Mouse (Mus musculus) heart, embryonic 10.5 days (tissue): ENCODE measurements around the gene Kidins220. TPM values are rescaled to one million over a fixed set of nuclear protein-coding genes. Genes with fewer than 3 reads are reported as not detected.

Source experiments
- DNase-seq: peaks from one replicate; pipeline ENCODE4 v3.0.0-alpha.2; 2017; ENCODE audit warnings: low spot score
- H3K27ac ChIP-seq: fragments of 300-500 bp; sonication (generic); 2 replicates; pipeline ENCODE4 v1.5.1; 2016; ENCODE audit warnings: mild to moderate bottlenecking
- H3K27me3 ChIP-seq: fragments of 300-500 bp; sonication (generic); 2 replicates; pipeline ENCODE4 v1.6.1; 2016; ENCODE audit warnings: mild to moderate bottlenecking; ENCODE audit not compliant: poor library complexity, insufficient read depth, severe bottlenecking
- H3K36me3 ChIP-seq: fragments of 300-500 bp; sonication (generic); 2 replicates; pipeline ENCODE4 v1.6.1; 2016; ENCODE audit warnings: mild to moderate bottlenecking, moderate library complexity
- H3K4me1 ChIP-seq: fragments of 300-500 bp; sonication (generic); 2 replicates; pipeline ENCODE4 v1.6.1; 2016; ENCODE audit warnings: mild to moderate bottlenecking
- H3K4me3 ChIP-seq: fragments of 300-500 bp; sonication (generic); 2 replicates; pipeline ENCODE4 v1.5.1; 2016; ENCODE audit warnings: mild to moderate bottlenecking, moderate library complexity
- H3K9me3 ChIP-seq: fragments of 300-500 bp; sonication (generic); 2 replicates; pipeline ENCODE4 v1.6.1; 2016; ENCODE audit warnings: mild to moderate bottlenecking, moderate library complexity
- WGBS: fragments of 180-500 bp; shearing (Covaris S2); methylation state at CpG from one replicate; pipeline ENCODE4 v1.1.7; 2016; 5-methylcytosine and 5-hydroxymethylcytosine counted together
- polyA plus RNA-seq: library from polyadenylated mRNA; unstranded; fragments of >200 nt; fragmentation: Nextera tagmentation; extraction: Ambion mirVana; gene quantifications from 2 replicates; pipeline ENCODE4 v1.2.1, GENCODE M21; 2016

The Kidins220 gene
- polyA plus RNA-seq, 1 experiment from 2014 or later, result 31.7 TPM

GRCm38 (mm10) chr12:24971490-24972200, 3.1 kb upstream of the Kidins220 start:
- Histone ChIP-seq H3K36me3 (peaks cover under 1% of the 10 kb centered on the region; the same call in 1 of the 2 replicates), H3K9me3 (no peaks in the 10 kb centered on the region), H3K27ac (no peak overlapping the region), H3K27me3 (no peaks in the 10 kb centered on the region), H3K4me1 (peaks cover 32% of the 10 kb centered on the region), H3K4me3 (no peak overlapping the region)
- WGBS, result 81% methylated on average over 5 of the region's 5 CpGs
- no peak for DNase-seq

GRCm38 (mm10) chr12:24972371-24973350, 2.1 kb upstream of the Kidins220 start:
- Histone ChIP-seq H3K36me3 (peaks cover 2% of the 10 kb centered on the region; the same call in 1 of the 2 replicates), H3K27me3 (no peaks in the 10 kb centered on the region), H3K4me1 (peaks cover 34% of the 10 kb centered on the region), H3K4me3 (no peak overlapping the region), H3K9me3 (no peaks in the 10 kb centered on the region), H3K27ac (0 out of 2 replicates have a peak overlapping the region, but pooled peaks have one; percentile 53)
- peak; percentile 71 for DNase-seq
- WGBS, result 57% methylated on average over 8 of the region's 8 CpGs

GRCm38 (mm10) chr12:24973586-24973985, 1.1 kb upstream of the Kidins220 start:
- Histone ChIP-seq H3K27me3 (no peaks in the 10 kb centered on the region), H3K27ac (peak overlapping the region; percentile 53; the same call in 1 of the 2 replicates), H3K36me3 (peaks cover 2% of the 10 kb centered on the region; the same call in 1 of the 2 replicates), H3K4me3 (no peak overlapping the region), H3K4me1 (peaks cover 34% of the 10 kb centered on the region), H3K9me3 (no peaks in the 10 kb centered on the region)
- WGBS, result 34% methylated on average over 5 of the region's 5 CpGs
- DNase-seq, result no peak

- H3K4me1 ChIP-seq, result peaks cover 34% of the 10 kb centered on the region
- peak overlapping the region; percentile 89 for H3K27ac ChIP-seq
- peak; percentile 83 for DNase-seq
- peak overlapping the region; percentile 91 for H3K4me3 ChIP-seq
- H3K27me3 ChIP-seq, result no peaks in the 10 kb centered on the region
- peaks cover 2% of the 10 kb centered on the region; the same call in 1 of the 2 replicates for H3K36me3 ChIP-seq
- H3K9me3 ChIP-seq, result no peaks in the 10 kb centered on the region
- WGBS, result under 1% methylated on average over 26 of the region's 31 CpGs
These were observed 499 bp downstream of the Kidins220 start for GRCm38 (mm10) chr12:24975115-24975733.

- WGBS, result 48% methylated on average over 5 of the region's 5 CpGs
- peaks cover 17% of the 10 kb centered on the region for H3K4me1 ChIP-seq
These were observed 10.5 kb downstream of the Kidins220 start for GRCm38 (mm10) chr12:24985226-24985625.

GRCm38 (mm10) chr12:24995350-24995749, 20.6 kb downstream of the Kidins220 start:
- WGBS, result 96% methylated on average over 4 of the region's 4 CpGs
- H3K9me3 ChIP-seq, result no peaks in the 10 kb centered on the region
- H3K27ac ChIP-seq, result no peak overlapping the region
- no peak overlapping the region for H3K4me3 ChIP-seq
- no peak for DNase-seq
- no peaks in the 10 kb centered on the region for H3K27me3 ChIP-seq
- H3K4me1 ChIP-seq, result no peaks in the 10 kb centered on the region
- H3K36me3 ChIP-seq, result peaks cover 92% of the 10 kb centered on the region

More at GRCm38 (mm10) chr12:24985226-24985625, 10.5 kb downstream of the Kidins220 start:
- no peak overlapping the region for H3K27ac ChIP-seq
- no peaks in the 10 kb centered on the region for H3K9me3 ChIP-seq
- peaks cover 51% of the 10 kb centered on the region for H3K36me3 ChIP-seq
- H3K4me3 ChIP-seq, result no peak overlapping the region
- no peak for DNase-seq
- no peaks in the 10 kb centered on the region for H3K27me3 ChIP-seq

GRCm38 (mm10) chr12:25005350-25005749, 30.6 kb downstream of the Kidins220 start:
- Histone ChIP-seq H3K4me1 (0 out of 2 replicates have a peak, but pooled peaks cover 4% of the 10 kb centered on the region), H3K9me3 (no peaks in the 10 kb centered on the region), H3K27me3 (no peaks in the 10 kb centered on the region), H3K4me3 (no peak overlapping the region), H3K27ac (no peak overlapping the region), H3K36me3 (peaks cover 92% of the 10 kb centered on the region)
- no peak for DNase-seq
- WGBS, result 86% methylated on average over 6 of the region's 6 CpGs

- peaks cover 91% of the 10 kb centered on the region for H3K36me3 ChIP-seq
- WGBS, result 40% methylated on average over 9 of the region's 9 CpGs
- no peaks in the 10 kb centered on the region for H3K27me3 ChIP-seq
- peak; percentile 84 for DNase-seq
- no peaks in the 10 kb centered on the region for H3K9me3 ChIP-seq
- H3K4me1 ChIP-seq, result 0 out of 2 replicates have a peak, but pooled peaks cover 4% of the 10 kb centered on the region
- H3K27ac ChIP-seq, result no peak overlapping the region
- H3K4me3 ChIP-seq, result no peak overlapping the region
These were observed 35.2 kb downstream of the Kidins220 start for GRCm38 (mm10) chr12:25009957-25010356.

- 0 out of 2 replicates have a peak, but pooled peaks cover 4% of the 10 kb centered on the region for H3K4me1 ChIP-seq
- H3K4me3 ChIP-seq, result no peak overlapping the region
- H3K36me3 ChIP-seq, result peaks cover 91% of the 10 kb centered on the region
- WGBS, result 89% methylated on average over 1 of the region's 1 CpGs
- H3K27me3 ChIP-seq, result no peaks in the 10 kb centered on the region
- no peak for DNase-seq
- H3K27ac ChIP-seq, result no peak overlapping the region
- H3K9me3 ChIP-seq, result no peaks in the 10 kb centered on the region
These were observed 35.7 kb downstream of the Kidins220 start for GRCm38 (mm10) chr12:25010416-25010815.

- Histone ChIP-seq H3K36me3 (peaks cover 90% of the 10 kb centered on the region), H3K9me3 (no peaks in the 10 kb centered on the region), H3K4me3 (no peak overlapping the region), H3K4me1 (0 out of 2 replicates have a peak, but pooled peaks cover 4% of the 10 kb centered on the region), H3K27ac (no peak overlapping the region), H3K27me3 (no peaks in the 10 kb centered on the region)
- DNase-seq, result no peak
- 71% methylated on average over 15 of the region's 15 CpGs for WGBS
These were observed 37.1 kb downstream of the Kidins220 start for GRCm38 (mm10) chr12:25011733-25012367.

- Histone ChIP-seq H3K36me3 (peaks cover 89% of the 10 kb centered on the region), H3K4me3 (no peak overlapping the region), H3K27ac (no peak overlapping the region), H3K4me1 (0 out of 2 replicates have a peak, but pooled peaks cover 4% of the 10 kb centered on the region), H3K27me3 (no peaks in the 10 kb centered on the region), H3K9me3 (no peaks in the 10 kb centered on the region)
- DNase-seq, result no peak
- WGBS, result 79% methylated on average over 13 of the region's 13 CpGs
These were observed 38.1 kb downstream of the Kidins220 start for GRCm38 (mm10) chr12:25012555-25013540.
